Mouse (Mus musculus): ENCODE results near the gene Zdhhc3. TPM values are rescaled to one million over a fixed set of nuclear protein-coding genes. Genes with fewer than 3 reads are reported as not detected.

Zdhhc3 gene
- 38.8 and 40.5 TPM in 2 replicates for polyA plus RNA-seq (2015; fragmentation: Nextera tagmentation; extraction: Ambion mirVana)

DNA sequence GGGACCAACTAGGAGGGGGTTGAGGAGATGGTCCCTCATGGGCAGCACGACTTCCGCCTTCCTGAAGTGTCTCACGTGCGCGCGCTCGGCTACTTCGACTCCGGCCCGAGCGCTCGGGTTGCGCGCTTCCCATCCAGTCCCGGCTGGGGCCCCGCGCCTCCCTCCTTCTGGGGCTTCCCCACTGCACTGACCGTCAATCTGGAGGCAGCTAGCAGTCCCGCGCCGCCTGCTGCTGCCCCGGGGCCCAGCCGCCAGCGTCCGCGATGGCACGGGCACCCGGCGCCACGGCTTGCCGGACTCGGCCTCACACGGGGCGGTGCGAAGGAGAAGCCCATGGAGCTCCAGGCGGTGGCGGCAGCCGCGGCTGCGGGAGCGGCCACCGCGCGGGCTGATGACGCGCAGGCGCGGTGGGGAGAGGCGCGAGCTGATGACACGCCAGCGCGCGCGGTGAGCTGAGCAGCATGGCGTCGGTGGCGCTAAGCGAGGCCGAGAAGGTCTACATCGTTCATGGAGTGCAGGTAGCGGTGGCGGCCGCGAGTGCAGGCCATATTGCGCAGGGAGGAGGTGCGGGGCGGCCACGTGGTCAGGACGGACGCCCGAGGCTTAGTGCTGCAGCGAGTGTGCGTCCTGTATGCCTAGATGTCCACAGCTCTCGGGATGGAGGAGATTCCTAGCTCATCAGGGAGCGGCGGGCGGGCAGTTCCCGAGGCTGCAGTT is at the start of gene Zdhhc3, which contains the start of gene Exosc7:
Gene Zdhhc3 (minus strand): TSS at position 401 of the 717 bp plus-strand sequence.
Gene Exosc7 (plus strand): TSS at position 411 of the 717 bp plus-strand sequence.

GRCm38 (mm10) chr9:123150241-123151020 is 37.4 kb upstream of the Zdhhc3 start, which contains the start of gene Clec3b:
Gene Clec3b (plus strand): TSS chr9:123150946.

DNA sequence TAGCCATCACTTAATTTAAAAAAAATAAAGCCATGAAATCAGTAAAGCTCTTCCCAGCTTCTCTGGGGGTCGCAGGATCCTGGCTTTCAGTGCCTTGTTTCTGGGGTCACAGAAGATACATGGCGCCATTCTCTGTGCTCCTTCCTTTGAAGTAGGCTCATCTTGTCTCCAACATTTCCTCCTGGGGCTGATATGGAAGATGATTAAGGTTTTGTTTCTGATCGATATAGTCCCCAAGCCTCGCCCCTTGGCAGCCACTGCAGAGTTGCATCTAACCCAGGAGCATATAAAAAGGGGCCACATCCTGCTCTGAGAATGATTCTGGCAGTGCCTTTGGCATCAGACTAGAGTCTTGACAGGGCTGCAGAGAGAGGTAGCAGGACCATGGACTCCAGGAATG is 78.6 kb downstream of the Zdhhc3 start, which contains the start of gene Tgm4:
Gene Tgm4 (plus strand): TSS at position 301 of the 400 bp plus-strand sequence.

GRCm38 (mm10) chr9:123020995-123021631 is 91.9 kb downstream of the Zdhhc3 start, which contains the start of gene Tmem42:
Gene Tmem42 (plus strand): TSS chr9:123021326.

Other genes with a start within 250 kb of the Zdhhc3 start
- 18.0 and 20.4 TPM in 2 replicates for gene Zfp445, start 247.2 kb downstream of the Zdhhc3 start, polyA plus RNA-seq (2015; fragmentation: Nextera tagmentation; extraction: Ambion mirVana)
- 0.61 and 1.5 TPM in 2 replicates for gene Zkscan7, start 227.5 kb downstream of the Zdhhc3 start, polyA plus RNA-seq (2015; fragmentation: Nextera tagmentation; extraction: Ambion mirVana)
- gene Zfp105, start 190.1 kb downstream of the Zdhhc3 start, polyA plus RNA-seq (2015; fragmentation: Nextera tagmentation; extraction: Ambion mirVana): 3.2 and 4.3 TPM in 2 replicates
- 32.3 and 33.2 TPM in 2 replicates for gene 1110059G10Rik, start 162.2 kb downstream of the Zdhhc3 start, polyA plus RNA-seq (2015; fragmentation: Nextera tagmentation; extraction: Ambion mirVana)
- gene Kif15, start 162.2 kb downstream of the Zdhhc3 start, polyA plus RNA-seq (2015; fragmentation: Nextera tagmentation; extraction: Ambion mirVana): 50.3 and 53.2 TPM in 2 replicates
- 10.9 and 12.0 TPM in 2 replicates for gene Tmem42, start 91.9 kb downstream of the Zdhhc3 start, polyA plus RNA-seq (2015; fragmentation: Nextera tagmentation; extraction: Ambion mirVana)
- gene Tgm4, start 78.5 kb downstream of the Zdhhc3 start, polyA plus RNA-seq (2015; fragmentation: Nextera tagmentation; extraction: Ambion mirVana): 0.13 and 0.32 TPM in 2 replicates
- gene Exosc7, start within 50 bp of the Zdhhc3 start, polyA plus RNA-seq (2015; fragmentation: Nextera tagmentation; extraction: Ambion mirVana): 81.6 and 89.4 TPM in 2 replicates
- gene Clec3b, start 37.7 kb upstream of the Zdhhc3 start, polyA plus RNA-seq (2015; fragmentation: Nextera tagmentation; extraction: Ambion mirVana): 3.2 and 4.6 TPM in 2 replicates
- gene Cdcp1, start 102.8 kb upstream of the Zdhhc3 start, polyA plus RNA-seq (2015; fragmentation: Nextera tagmentation; extraction: Ambion mirVana): 0.08 TPM in 1 of 2 replicates, not detected in the other
- gene Tmem158, start 147.6 kb upstream of the Zdhhc3 start, polyA plus RNA-seq (2015; fragmentation: Nextera tagmentation; extraction: Ambion mirVana): 3.6 and 3.9 TPM in 2 replicates